ENCODE assay signal across 14 mouse cellular contexts in the genomic region with DNA sequence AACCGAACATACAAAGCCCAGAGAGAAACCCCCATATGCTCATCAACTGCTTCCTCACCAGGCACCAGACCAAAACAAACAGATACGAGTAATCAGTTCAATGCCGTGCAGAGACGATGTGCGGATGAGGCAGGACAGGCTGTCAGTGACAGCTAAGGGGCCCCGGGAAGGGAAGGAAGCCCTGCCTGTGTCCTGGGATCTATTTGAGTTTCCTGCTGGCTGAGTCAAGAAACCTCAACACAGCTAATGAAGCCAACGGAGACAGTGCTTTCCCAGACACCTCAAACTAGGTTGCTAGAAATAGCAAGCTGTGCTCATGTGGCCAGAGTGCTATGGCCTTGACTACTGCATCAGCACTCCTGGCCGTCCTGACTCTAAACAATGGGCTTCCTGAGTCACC. TPM values are rescaled to one million over a fixed set of nuclear protein-coding genes. Genes with fewer than 3 reads are reported as not detected.
DNase-seq lines count a peak whose midpoint lies in the region; ATAC-seq and TF ChIP-seq lines count a peak whose summit lies in the region.
"Had no signal": no experiment of that assay in that cellular context is flagged by ENCODE, and none has a peak within 500 bp of the region (broad histone marks: within the 10 kb centered on the region; RNA-seq: fewer than 3 reads in every experiment).

No protein-coding gene starts in this region.

- no peak overlapping the region for H3K4me3 ChIP-seq in kidney, postnatal 0 days (replicated peaks; ENCODE audit: low read depth, low read length)
- no peak overlapping the region for H3K4me3 ChIP-seq in heart, embryonic 15.5 days
- H3K4me3 ChIP-seq: limb, embryonic 13.5 days; neural tube, embryonic 13.5 days; stomach, embryonic 15.5 days had no signal

- no peak overlapping the region for H3K9ac ChIP-seq in kidney, postnatal 0 days (ENCODE audit: low read depth, low read length)
- no peak overlapping the region for H3K9ac ChIP-seq in heart, embryonic 15.5 days
- H3K9ac ChIP-seq: forebrain, postnatal 0 days; limb, embryonic 13.5 days; neural tube, embryonic 13.5 days; stomach, embryonic 15.5 days had no signal

- H3K27ac ChIP-seq in kidney, postnatal 0 days, result no peak overlapping the region
- peak overlapping the region; percentile 42; the same call in 1 of the 2 replicates for H3K27ac ChIP-seq in heart, embryonic 15.5 days
- H3K27ac ChIP-seq: limb, embryonic 13.5 days; neural tube, embryonic 13.5 days; stomach, embryonic 15.5 days had no signal

- H3K4me2 ChIP-seq in kidney, postnatal 0 days (ENCODE audit: low read length), result no peak overlapping the region
- H3K4me2 ChIP-seq in heart, embryonic 15.5 days, result no peak overlapping the region
- H3K4me2 ChIP-seq: limb, embryonic 13.5 days; neural tube, embryonic 13.5 days; stomach, embryonic 15.5 days had no signal

- WGBS in kidney, postnatal 0 days, result 47% methylated on average over 8 of the region's 8 CpGs
- WGBS in heart, embryonic 15.5 days, result 30% methylated on average over 8 of the region's 8 CpGs

- no peaks in the 10 kb centered on the region for H3K27me3 ChIP-seq in kidney, postnatal 0 days (ENCODE audit: insufficient read depth, low read length)
- H3K27me3 ChIP-seq in heart, embryonic 15.5 days, result no peaks in the 10 kb centered on the region
- H3K27me3 ChIP-seq: limb, embryonic 13.5 days; neural tube, embryonic 13.5 days; stomach, embryonic 15.5 days had no signal

- TF ChIP-seq CTCF in kidney, postnatal 0 days (IDR thresholded peaks at IDR 0.05; ENCODE audit: low read depth), result no peak

- no peaks in the 10 kb centered on the region for H3K4me1 ChIP-seq in kidney, postnatal 0 days (replicated peaks; ENCODE audit: insufficient read depth, low read length)
- H3K4me1 ChIP-seq in heart, embryonic 15.5 days (replicated peaks), result peaks cover 8% of the 10 kb centered on the region
- H3K4me1 ChIP-seq: neural tube, embryonic 13.5 days; stomach, embryonic 15.5 days had no signal

- no peaks in the 10 kb centered on the region for H3K36me3 ChIP-seq in kidney, postnatal 0 days (ENCODE audit: insufficient read depth, low read length)
- H3K36me3 ChIP-seq in heart, embryonic 15.5 days, result no peaks in the 10 kb centered on the region
- H3K36me3 ChIP-seq: limb, embryonic 13.5 days; neural tube, embryonic 13.5 days; stomach, embryonic 15.5 days had no signal

- peak; percentile 15 to 32 for DNase-seq in adrenal gland, adult (ENCODE audit: inconsistent age in 2 of 2, low spot score in 1 of 2)
- DNase-seq in adrenal gland, postnatal 4 days (ENCODE audit: low spot score in 2 of 2), result no peak
- peak; percentile 13 for DNase-seq in kidney, postnatal 0 days (ENCODE audit: low spot score)
- no peak for DNase-seq in kidney, adult 18-20 months
- peak; percentile 75 for DNase-seq in lung, postnatal 10 days
- DNase-seq in MN1 (ENCODE audit: low spot score), result no peak
- no peak for DNase-seq in left cerebral cortex, adult 8-10 months (ENCODE audit: low spot score in 2 of 2)
- DNase-seq: cerebellum, adult 18-20 months; forebrain, postnatal 0 days; gastrocnemius, postnatal 10 days had no signal

- ATAC-seq in kidney, postnatal 0 days (replicated peaks; ENCODE audit: low FRiP score, low read depth), result no peak
- ATAC-seq in heart, embryonic 15.5 days (replicated peaks; ENCODE audit: insufficient number of reproducible peaks, insufficient read depth, low FRiP score, low read depth), result peak; percentile 60
- ATAC-seq: forebrain, postnatal 0 days had no signal

- H3K9me3 ChIP-seq in kidney, postnatal 0 days (replicated peaks; ENCODE audit: low read length), result no peaks in the 10 kb centered on the region
- no peaks in the 10 kb centered on the region for H3K9me3 ChIP-seq in heart, embryonic 15.5 days (replicated peaks)
- H3K9me3 ChIP-seq: limb, embryonic 13.5 days; neural tube, embryonic 13.5 days; stomach, embryonic 15.5 days had no signal

RNA-seq across cellular contexts. Expression of a gene that starts 26.6 kb away (rescaled TPM):
- 10 to 100 TPM; 20.7 to 21.6 TPM for total RNA-seq in adrenal gland, postnatal 4 days (2021)
- polyA plus RNA-seq in kidney, postnatal 0 days (2015; fragmentation: Nextera tagmentation; extraction: Ambion mirVana), result 7.4 and 7.9 TPM in 2 replicates
- polyA plus RNA-seq in heart, embryonic 15.5 days (2015; fragmentation: Nextera tagmentation; extraction: Ambion mirVana), result 7.2 and 7.7 TPM in 2 replicates
- 10 to 100 TPM in 2 of 4 experiments, 1 to 10 TPM in 2; 5.3 to 10.5 (median 9.3) TPM for total RNA-seq in left cerebral cortex, adult 8-10 months (2022)

RNA-seq across cellular contexts. Expression of a gene that starts 43.4 kb away (rescaled TPM):
- 10 to 100 TPM; 36.5 to 41.0 TPM for total RNA-seq in adrenal gland, postnatal 4 days (2021)
- polyA plus RNA-seq in kidney, postnatal 0 days (2015; fragmentation: Nextera tagmentation; extraction: Ambion mirVana), result 38.9 and 40.2 TPM in 2 replicates
- polyA plus RNA-seq in heart, embryonic 15.5 days (2015; fragmentation: Nextera tagmentation; extraction: Ambion mirVana), result 40.0 and 43.0 TPM in 2 replicates
- 10 to 100 TPM; 40.9 to 45.4 (median 42.7) TPM for total RNA-seq in left cerebral cortex, adult 8-10 months (2022)

RNA-seq across cellular contexts. Expression of a gene that starts 54.9 kb away (rescaled TPM):
- 10 to 100 TPM in 1 of 2 experiments, 1 to 10 TPM in 1; 7.3 to 54.5 TPM for total RNA-seq in adrenal gland, postnatal 4 days (2021)
- 10.2 and 13.4 TPM in 2 replicates for polyA plus RNA-seq in kidney, postnatal 0 days (2015; fragmentation: Nextera tagmentation; extraction: Ambion mirVana)
- polyA plus RNA-seq in heart, embryonic 15.5 days (2015; fragmentation: Nextera tagmentation; extraction: Ambion mirVana), result 7.3 and 9.0 TPM in 2 replicates
- total RNA-seq in left cerebral cortex, adult 8-10 months (2022), result 1 to 10 TPM; 2.7 to 6.2 (median 4.3) TPM

Comparison
In these comparisons a context has a peak if more than half of its experiments do, and no peak if none do; other contexts are left out.
1. DNase-seq: peak in adrenal gland, adult (2 of 2), kidney, postnatal 0 days (single experiment) and lung, postnatal 10 days (single experiment); none in adrenal gland, postnatal 4 days (0 of 2), kidney, adult 18-20 months (single experiment), MN1 (single experiment) and left cerebral cortex, adult 8-10 months (0 of 2).